Mouse (Mus musculus): ENCODE data around the gene Mfsd9.

DNA sequence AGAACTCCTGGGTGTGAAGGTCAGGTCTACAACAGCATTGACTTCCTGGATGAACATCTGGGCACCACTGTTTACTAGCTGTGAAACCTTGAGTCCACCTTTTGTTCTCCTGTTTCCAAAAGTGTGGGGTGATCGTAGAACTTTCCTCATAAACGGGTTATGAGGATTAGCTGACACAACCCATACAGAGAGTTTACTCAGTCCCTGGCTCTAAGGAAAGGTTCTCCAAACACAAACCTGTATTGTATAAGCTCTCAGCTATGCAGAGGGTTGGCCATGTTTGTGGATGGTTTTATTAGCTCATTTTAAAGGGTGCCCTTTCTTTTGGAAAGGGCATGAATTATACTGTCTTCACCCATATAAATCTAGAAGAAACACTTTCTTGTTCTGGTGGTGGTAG is 49.7 kb downstream of the Mfsd9 start:
- TF ChIP-seq MAFK (IDR thresholded peaks at IDR 0.05; ENCODE audit: insufficient read depth, low read depth, low read length) (no peak), HCFC1 (IDR thresholded peaks at IDR 0.05; ENCODE audit: borderline replicate concordance, insufficient read depth, low read length) (no peak)

Data from ES-E14 (cell line).